Mouse (Mus musculus): ENCODE measurements at regions not wholly inside any gene's neighbourhood (a gene's known extent, or its start where the extent isn't known, plus 50 kb on each side); places are given as distances from the start of the nearest gene placed in this dataset.

GRCm38 (mm10) chr10:72188326-72188725 is 466.3 kb upstream of the Zwint start:
- peak; percentile 54 for DNase-seq (ENCODE audit: inconsistent ontology term)

GRCm38 (mm10) chr10:72217812-72218211 is 436.8 kb upstream of the Zwint start:
- DNase-seq (ENCODE audit: inconsistent ontology term): no peak

- DNase-seq (ENCODE audit: inconsistent ontology term): no peak
Measured at GRCm38 (mm10) chr10:72221120-72221519, 433.5 kb upstream of the Zwint start.

GRCm38 (mm10) chr10:72222505-72222904 is 432.1 kb upstream of the Zwint start:
- DNase-seq (ENCODE audit: inconsistent ontology term): no peak

GRCm38 (mm10) chr10:72225084-72225483 is 429.6 kb upstream of the Zwint start:
- no peak for DNase-seq (ENCODE audit: inconsistent ontology term)

GRCm38 (mm10) chr10:72244106-72244505 is 410.5 kb upstream of the Zwint start:
- peak; percentile 72 for DNase-seq (ENCODE audit: inconsistent ontology term)

Measured in Muller cell, postnatal 12 days (primary cell).